Mouse (Mus musculus) gastrocnemius, postnatal 10 days (tissue): ENCODE measurements around the gene Nphp4. TPM values are rescaled to one million over a fixed set of nuclear protein-coding genes. Genes with fewer than 3 reads are reported as not detected.

ENCODE experiments used
- DNase-seq: peaks from one replicate; pipeline ENCODE4 v3.0.0; 2021; ENCODE audit warnings: mixed read lengths
- total RNA-seq, 2 experiments: library from RNA; stranded (reverse); gene quantifications; 2 replicates each; pipeline ENCODE4 v1.2.3; 2021

Nphp4 gene
- total RNA-seq, 2 experiments from 2014 or later, result 1.2 to 1.8 TPM

DNA sequence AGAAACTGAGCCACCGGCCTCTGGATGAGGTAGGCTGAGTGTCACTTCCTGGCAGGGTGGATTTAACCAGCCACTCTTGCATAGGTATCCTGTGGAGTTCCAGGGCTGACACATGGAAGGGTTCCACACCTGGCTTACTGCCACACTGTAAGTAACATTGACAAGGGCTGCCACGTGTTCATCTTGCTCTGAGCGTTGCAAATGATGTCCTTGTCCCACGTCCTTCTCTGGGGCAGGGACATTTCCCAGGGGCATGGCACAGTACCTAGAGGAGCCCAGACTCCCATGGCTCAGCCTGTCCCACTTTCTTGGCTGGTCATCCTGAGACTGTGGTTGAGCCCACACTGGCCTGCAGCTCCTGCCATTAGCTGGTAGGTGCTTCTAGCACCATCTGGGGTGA is 91.5 kb downstream of the Nphp4 start:
- DNase-seq, result no peak

DNA sequence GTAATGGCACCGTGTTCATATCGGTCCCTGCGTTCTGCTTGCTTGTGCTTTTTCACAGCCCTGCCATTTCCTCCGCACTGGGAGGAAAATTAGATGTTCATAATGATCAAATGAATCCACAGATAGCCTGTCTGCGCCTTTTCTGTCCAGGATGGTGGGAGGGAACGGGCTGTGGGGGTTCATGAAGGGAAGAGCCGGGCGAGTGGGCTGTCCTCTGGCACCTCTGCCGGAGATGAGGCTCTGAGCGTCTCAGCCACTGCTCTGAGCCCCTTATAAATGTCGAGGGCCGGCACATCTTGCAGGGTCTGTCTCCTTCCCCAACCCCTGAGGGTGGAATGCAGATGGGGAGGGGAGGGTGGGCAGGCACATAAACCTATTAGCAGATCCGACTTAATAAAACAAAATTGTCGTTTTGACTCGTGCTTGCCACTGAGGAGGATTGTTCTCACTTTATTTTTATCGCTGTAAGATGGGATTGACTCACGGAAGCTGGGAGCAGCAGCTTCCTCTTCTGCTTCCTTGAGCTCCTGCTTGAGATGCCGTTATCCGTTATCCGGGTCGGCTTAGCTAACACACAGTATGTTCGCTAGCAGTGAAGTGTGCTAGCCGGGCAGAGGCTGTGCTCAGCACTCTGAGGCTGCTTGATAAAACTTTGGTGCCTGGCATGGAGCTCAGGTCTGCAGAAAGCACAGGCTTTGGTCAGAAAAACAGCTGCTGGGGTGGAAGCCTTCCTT is 92.3 kb downstream of the Nphp4 start:
- no peak for DNase-seq

DNA sequence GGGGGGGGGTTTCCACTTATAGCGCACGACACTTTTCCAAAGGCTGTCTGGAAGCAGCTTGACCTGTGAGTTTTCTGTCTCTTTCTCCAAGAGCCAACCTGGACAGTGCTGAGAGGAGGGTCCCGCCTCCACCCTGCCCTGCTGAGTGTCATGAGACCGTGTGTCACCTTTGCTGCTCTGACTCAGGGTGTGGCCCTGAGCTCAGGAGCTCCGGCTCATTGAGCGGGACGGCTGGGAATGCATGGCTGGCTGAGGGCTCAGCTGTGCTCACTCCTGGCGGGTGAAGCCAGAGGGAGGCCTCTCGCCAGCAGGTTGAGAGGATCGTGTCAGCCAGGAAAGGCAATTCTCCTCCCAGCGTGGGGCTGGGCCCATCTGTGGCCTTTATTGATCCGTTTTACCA is 97.8 kb downstream of the Nphp4 start:
- no peak for DNase-seq

DNA sequence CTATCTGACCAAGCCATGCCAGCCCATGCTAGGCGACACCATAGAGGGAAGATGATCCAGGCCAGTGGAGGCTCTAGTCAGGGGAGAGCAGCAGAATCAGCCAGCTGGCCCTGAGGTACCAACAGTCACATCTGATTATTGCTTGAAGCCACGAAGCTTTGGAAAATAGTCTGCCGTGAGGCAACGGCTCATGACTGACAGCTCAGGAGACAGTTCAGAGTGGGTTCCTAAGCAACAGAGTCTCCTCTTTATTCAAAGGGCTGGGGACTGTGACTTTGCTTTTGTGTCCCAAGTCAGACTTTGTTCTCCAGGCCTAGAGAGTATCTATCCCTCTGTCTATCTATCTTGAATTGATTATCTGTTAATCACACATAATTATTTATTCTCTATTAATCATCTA is 100.3 kb downstream of the Nphp4 start:
- DNase-seq, result no peak

DNA sequence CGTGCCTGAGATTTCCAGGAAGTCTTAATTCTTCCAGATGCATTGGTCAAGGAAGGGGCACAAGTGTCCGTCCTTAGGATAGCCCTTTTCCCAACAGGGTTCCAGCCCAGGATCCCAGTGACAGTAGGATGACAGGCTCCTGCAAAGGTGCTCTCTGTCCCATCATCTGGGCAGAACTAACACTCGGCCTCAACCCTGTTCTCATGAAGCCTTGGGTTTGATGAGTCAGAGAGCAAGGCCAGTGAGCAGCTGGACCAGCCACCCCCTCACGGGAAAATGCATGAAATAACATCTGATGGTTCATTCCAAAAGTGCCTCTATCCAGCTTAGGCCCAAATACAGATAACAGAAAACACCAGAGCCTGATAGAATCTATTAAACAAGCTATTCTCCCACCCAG is 103.5 kb downstream of the Nphp4 start:
- no peak for DNase-seq

DNA sequence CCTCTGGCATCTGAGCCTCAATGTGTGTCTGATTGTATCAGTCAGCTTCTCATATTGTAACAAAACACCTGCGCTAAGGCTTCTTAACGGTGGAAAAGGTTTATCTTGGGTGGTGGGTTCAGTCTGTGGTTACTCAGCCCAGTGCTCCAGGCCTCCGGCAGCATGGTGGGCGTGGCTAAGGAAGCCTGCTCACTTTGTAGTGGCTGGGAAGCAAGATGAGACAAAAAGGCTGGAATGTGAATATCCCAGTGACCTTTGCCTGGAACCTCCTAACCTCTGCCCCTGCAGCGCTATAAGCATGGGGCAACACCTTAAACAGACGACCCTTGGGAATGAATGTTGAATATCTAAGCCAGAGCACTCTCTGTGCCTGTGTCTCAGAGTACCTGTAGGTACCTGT is 105.7 kb downstream of the Nphp4 start:
- no peak for DNase-seq

DNA sequence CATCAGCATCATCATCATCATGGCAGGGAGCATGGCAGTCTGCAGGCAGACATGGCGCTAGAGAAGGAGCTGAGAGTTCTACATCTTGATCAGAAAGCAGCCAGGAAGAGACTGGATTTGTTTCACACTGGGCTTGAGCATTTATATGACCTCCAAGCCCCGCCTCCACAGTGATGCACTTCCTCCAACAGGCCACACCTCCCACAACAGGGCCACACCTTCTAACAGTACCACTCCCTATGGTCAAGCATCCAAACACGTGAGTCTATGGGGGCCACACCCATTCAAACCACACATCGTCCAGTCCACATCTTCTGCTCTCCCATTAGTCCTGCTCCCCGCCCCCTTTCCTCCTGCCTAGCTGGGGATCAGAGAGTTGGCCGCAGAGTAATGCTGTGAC is 107.1 kb downstream of the Nphp4 start:
- DNase-seq, result no peak

DNA sequence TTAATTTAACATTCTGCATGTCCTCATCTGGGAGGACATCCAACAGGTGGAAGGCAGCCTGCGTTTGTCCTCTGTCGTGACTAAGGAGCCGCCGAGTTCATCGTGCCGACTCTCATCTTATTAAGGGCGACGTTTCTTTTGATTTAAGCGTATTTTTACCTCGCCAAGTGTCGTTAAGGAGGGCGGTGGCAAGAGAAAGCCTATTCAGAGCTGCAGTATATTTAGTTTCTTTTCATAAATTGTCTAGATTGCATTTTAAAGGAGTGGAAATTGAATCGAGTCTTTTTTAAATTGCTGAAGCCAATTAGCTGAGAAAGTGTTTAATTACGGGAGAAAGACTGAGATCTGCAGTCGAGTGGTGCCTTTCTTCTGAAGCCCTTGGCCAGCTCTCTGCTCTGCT is 109.0 kb downstream of the Nphp4 start:
- DNase-seq, result no peak

DNA sequence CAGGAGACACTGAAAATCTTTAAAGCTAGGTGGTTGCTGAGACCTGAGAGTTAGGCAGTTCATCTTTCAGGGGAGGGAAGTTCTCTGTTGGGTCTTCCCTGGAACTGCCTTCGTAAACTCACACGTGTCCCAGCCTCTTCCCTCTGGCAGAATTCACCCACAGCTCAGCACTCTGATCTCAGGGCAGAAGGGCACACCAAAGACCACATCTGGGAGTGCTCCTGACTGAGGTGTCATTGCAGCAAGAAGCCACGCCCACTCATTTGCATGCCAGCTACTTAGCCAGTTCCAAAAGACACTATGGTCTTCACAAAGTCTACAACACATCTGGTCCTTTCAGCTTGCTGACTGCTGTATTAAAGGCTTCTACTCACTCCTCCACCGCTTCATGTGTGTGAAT is 109.7 kb downstream of the Nphp4 start:
- DNase-seq, result no peak

DNA sequence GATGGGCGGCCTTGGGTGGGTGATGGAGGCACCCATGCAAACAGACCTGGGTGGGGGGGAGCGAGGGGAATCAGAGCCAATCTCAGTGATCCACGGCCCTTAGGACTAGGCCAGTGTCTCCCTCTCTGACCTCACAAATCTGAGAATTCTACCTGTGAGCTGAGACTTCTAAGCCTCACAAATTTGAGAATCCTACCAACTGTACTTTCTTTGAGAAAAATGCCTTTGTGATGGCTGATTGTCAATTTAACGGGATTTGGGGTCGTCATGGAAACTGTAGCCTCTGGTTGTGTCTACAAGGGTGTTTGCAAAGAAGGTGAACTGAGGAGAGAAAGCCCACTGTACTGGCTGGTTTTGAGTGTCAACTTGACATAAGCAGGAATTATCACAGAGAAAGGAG is 127.8 kb downstream of the Nphp4 start:
- no peak for DNase-seq

DNA sequence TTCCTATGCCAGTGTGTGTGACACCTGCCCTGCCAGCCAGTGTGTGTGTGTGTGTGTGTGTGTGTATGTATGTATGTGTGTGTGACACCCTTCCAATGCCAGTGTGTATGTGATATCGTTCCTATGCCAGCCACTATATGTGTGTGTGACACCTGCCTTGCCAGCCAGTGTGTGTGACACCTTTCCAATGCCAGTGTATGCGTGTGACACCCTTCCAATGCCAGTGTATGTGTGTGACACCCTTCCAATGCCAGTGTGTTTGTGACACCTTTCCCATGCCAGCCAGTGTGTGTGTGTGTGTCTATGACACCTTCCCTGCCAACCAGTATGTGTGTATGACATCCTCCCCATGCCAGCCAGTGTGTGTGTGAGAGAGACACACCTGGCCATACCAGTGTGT is 132.7 kb downstream of the Nphp4 start:
- no peak for DNase-seq

DNA sequence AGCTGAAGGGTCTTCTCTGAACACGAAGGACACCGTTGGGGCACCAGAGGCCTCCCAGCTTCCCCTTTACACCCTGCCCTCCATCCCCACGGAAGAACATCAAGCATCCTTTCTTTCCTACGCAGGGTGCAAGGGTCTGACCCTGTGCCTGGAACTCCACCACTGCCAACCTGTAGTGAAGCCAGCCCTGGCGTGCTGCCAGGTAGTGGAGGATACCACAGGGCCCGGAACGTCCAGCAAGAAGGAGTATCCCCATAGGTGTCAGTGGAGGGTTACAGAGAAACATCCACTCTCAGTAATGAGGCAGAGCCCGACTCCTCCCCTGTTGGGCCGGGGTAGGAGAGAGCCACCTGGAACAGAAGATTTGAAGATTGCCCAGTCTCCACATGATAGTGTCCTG is 133.5 kb downstream of the Nphp4 start:
- no peak for DNase-seq

Other genes starting within 250 kb of the Nphp4 start
- 10 to 100 TPM; 25.1 to 32.2 TPM for gene Gpr153, start 202.5 kb upstream of the Nphp4 start, total RNA-seq
- gene Hes3, start 185.0 kb upstream of the Nphp4 start, total RNA-seq, result not detected
- 10 to 100 TPM; 17.3 to 19.1 TPM for gene Icmt, start 179.5 kb upstream of the Nphp4 start, total RNA-seq
- gene Rnf207, start 157.7 kb upstream of the Nphp4 start, total RNA-seq, result under 1 TPM in 1 of 2 experiments, not detected in 1; 0.40 TPM
- 100 to 1,000 TPM; 305 to 332 TPM for gene Rpl22, start 151.0 kb upstream of the Nphp4 start, total RNA-seq
- gene Chd5, start 138.1 kb upstream of the Nphp4 start, total RNA-seq, result under 1 TPM; 0.36 to 0.56 TPM
- 1 to 10 TPM; 3.2 to 5.4 TPM for gene Kcnab2, start 1.2 kb downstream of the Nphp4 start, total RNA-seq